Mouse (Mus musculus): ENCODE measurements around the gene Gripap1. TPM values are rescaled to one million over a fixed set of nuclear protein-coding genes. Genes with fewer than 3 reads are reported as not detected.

The Gripap1 gene
- total and polyA plus RNA-seq, 2 experiments = 13.5 to 22.2 TPM

DNA sequence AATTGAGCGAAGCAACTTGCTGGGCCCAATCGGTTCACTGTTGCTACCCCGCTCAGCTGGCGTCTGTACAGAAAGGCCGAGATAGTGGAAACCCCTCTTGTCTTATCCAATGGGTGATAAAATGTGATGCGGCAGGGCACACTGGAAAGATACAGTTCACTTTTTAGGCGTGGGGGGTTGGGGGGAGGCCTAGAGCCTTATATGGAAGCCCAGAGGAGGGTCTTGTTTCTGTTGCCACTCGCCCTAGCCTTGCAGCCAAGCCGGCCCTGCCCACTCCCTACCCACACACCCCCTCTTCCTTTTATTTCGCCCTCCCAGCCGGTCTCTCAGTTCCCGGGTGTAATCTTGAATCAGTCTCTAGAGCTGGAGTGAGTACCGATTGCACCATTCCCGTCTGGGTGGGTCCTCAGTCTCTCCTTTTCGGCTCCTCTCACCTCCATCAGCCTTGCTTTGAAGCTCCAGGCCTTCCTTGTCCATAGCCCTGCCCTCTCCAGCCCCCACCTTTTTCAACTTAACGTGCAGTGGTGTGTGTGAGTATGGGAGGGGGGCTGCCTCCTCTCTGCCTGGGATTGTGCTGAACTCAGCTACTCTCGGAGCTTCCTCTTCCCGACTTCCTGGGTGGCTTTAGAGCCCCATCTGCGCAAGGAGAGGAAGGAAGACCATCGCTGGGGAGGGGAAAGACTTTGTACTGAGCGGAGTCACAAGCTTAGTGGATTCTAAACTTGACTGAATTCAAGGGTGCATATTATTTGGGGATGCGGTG, 25.8 kb upstream of the Gripap1 start:
- WGBS = 7% methylated on average over 22 of the region's 22 CpGs
- TF ChIP-seq CTCF (IDR thresholded peaks at IDR 0.05; ENCODE audit: low read depth, low read length) = no peak
- no peak for TF ChIP-seq POLR2A (IDR thresholded peaks at IDR 0.05; ENCODE audit: extremely low read depth, insufficient read depth, low read length)
- peak; percentile 25 for DNase-seq (ENCODE audit: extremely low read depth, low read depth, low spot score)

DNA sequence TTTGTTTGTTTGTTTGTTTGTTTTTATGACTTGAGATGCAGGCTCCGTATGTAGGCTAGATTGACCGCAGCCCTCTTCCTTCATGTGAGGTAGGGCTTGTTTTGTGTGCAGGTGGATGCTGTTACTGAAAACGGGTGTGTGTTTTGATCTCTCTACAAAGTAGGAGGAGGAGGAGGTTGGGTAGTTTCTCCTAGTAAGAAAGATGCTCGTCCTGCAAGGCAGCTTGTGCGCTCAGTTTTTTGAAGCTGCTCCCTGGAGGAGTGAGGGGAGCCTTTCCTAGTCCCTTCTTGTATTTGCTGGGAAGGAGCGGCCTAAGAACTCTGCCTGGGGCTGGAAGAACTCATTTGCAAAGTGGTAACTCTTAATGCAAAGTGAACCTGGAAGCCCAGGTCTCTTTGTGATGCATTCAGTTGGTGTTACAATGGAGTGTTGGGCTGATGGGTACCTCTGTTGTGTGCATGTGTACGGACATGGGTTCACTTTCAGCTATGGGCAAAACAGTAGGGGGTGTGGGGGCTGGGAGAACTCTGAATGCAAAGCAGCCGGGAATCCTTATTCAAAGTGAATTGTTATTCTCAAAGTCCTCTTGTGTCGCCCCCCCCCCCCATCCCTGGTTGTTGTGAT, 24.8 kb upstream of the Gripap1 start:
- peaks cover 13% of the 10 kb centered on the region for H3K4me1 ChIP-seq (ENCODE audit: control insufficient read depth, insufficient read depth, low read length)
- 41% methylated on average over 9 of the region's 9 CpGs for WGBS

More for the DNA sequence above, 25.8 kb upstream of the Gripap1 start:
- H3K4me3 ChIP-seq (ENCODE audit: insufficient read depth, low read depth, low read length) = peak overlapping the region; percentile 76
- no peaks in the 10 kb centered on the region; the same call in 1 of the 2 replicates for H3K79me2 ChIP-seq (ENCODE audit: control insufficient read depth, insufficient read depth, low read length)
- H3K36me3 ChIP-seq (ENCODE audit: control insufficient read depth, insufficient read depth, low read length) = peaks cover 15% of the 10 kb centered on the region
- peak overlapping the region; percentile 88 for H3K9ac ChIP-seq (ENCODE audit: low read depth, low read length)
- H3K4me1 ChIP-seq (ENCODE audit: control insufficient read depth, insufficient read depth, low read length) = peaks cover 13% of the 10 kb centered on the region
- H3K27me3 ChIP-seq (ENCODE audit: control insufficient read depth, insufficient read depth, low read length) = no peaks in the 10 kb centered on the region
- H3K27ac ChIP-seq (replicated peaks; ENCODE audit: insufficient read depth, low read depth, low read length) = peak overlapping the region; percentile 82

GRCm38 (mm10) chrX:7765281-7765670, 24.3 kb upstream of the Gripap1 start:
- Histone ChIP-seq H3K27me3 (ENCODE audit: control insufficient read depth, insufficient read depth, low read length) (no peaks in the 10 kb centered on the region), H3K4me1 (ENCODE audit: control insufficient read depth, insufficient read depth, low read length) (peaks cover 13% of the 10 kb centered on the region), H3K79me2 (ENCODE audit: control insufficient read depth, insufficient read depth, low read length) (no peaks in the 10 kb centered on the region; the same call in 1 of the 2 replicates), H3K4me3 (ENCODE audit: insufficient read depth, low read depth, low read length) (peak overlapping the region; percentile 8), H3K27ac (replicated peaks; ENCODE audit: insufficient read depth, low read depth, low read length) (peak overlapping the region; percentile 72), H3K36me3 (ENCODE audit: control insufficient read depth, insufficient read depth, low read length) (peaks cover 26% of the 10 kb centered on the region), H3K9ac (ENCODE audit: low read depth, low read length) (peak overlapping the region; percentile 53)
- DNase-seq (ENCODE audit: extremely low read depth, low read depth, low spot score) = no peak
- TF ChIP-seq POLR2A (IDR thresholded peaks at IDR 0.05; ENCODE audit: extremely low read depth, insufficient read depth, low read length) = no peak
- no peak for TF ChIP-seq CTCF (IDR thresholded peaks at IDR 0.05; ENCODE audit: low read depth, low read length)
- 42% methylated on average over 13 of the region's 13 CpGs for WGBS

More for the DNA sequence above, 24.8 kb upstream of the Gripap1 start:
- no peaks in the 10 kb centered on the region for H3K27me3 ChIP-seq (ENCODE audit: control insufficient read depth, insufficient read depth, low read length)
- H3K36me3 ChIP-seq (ENCODE audit: control insufficient read depth, insufficient read depth, low read length) = peaks cover 23% of the 10 kb centered on the region
- H3K27ac ChIP-seq (replicated peaks; ENCODE audit: insufficient read depth, low read depth, low read length) = peak overlapping the region; percentile 72
- no peak for TF ChIP-seq CTCF (IDR thresholded peaks at IDR 0.05; ENCODE audit: low read depth, low read length)
- TF ChIP-seq POLR2A (IDR thresholded peaks at IDR 0.05; ENCODE audit: extremely low read depth, insufficient read depth, low read length) = no peak
- no peaks in the 10 kb centered on the region; the same call in 1 of the 2 replicates for H3K79me2 ChIP-seq (ENCODE audit: control insufficient read depth, insufficient read depth, low read length)
- DNase-seq (ENCODE audit: extremely low read depth, low read depth, low spot score) = no peak
- H3K4me3 ChIP-seq (ENCODE audit: insufficient read depth, low read depth, low read length) = no peak overlapping the region
- H3K9ac ChIP-seq (ENCODE audit: low read depth, low read length) = peak overlapping the region; percentile 20; the same call in 1 of the 2 replicates

GRCm38 (mm10) chrX:7765764-7766163, 23.8 kb upstream of the Gripap1 start:
- Histone ChIP-seq H3K4me1 (ENCODE audit: control insufficient read depth, insufficient read depth, low read length) (peaks cover 13% of the 10 kb centered on the region), H3K27me3 (ENCODE audit: control insufficient read depth, insufficient read depth, low read length) (no peaks in the 10 kb centered on the region), H3K36me3 (ENCODE audit: control insufficient read depth, insufficient read depth, low read length) (peaks cover 31% of the 10 kb centered on the region), H3K9ac (ENCODE audit: low read depth, low read length) (peak overlapping the region; percentile 53), H3K27ac (replicated peaks; ENCODE audit: insufficient read depth, low read depth, low read length) (peak overlapping the region; percentile 72), H3K79me2 (ENCODE audit: control insufficient read depth, insufficient read depth, low read length) (no peaks in the 10 kb centered on the region; the same call in 1 of the 2 replicates), H3K4me3 (ENCODE audit: insufficient read depth, low read depth, low read length) (peak overlapping the region; percentile 8)
- WGBS = 2% methylated on average over 11 of the region's 11 CpGs
- DNase-seq (ENCODE audit: extremely low read depth, low read depth, low spot score) = peak; percentile 82
- TF ChIP-seq CTCF (IDR thresholded peaks at IDR 0.05; ENCODE audit: low read depth, low read length) = no peak

GRCm38 (mm10) chrX:7769302-7770017, 20.1 kb upstream of the Gripap1 start:
- H3K27ac ChIP-seq (replicated peaks; ENCODE audit: insufficient read depth, low read depth, low read length) = no peak overlapping the region
- H3K36me3 ChIP-seq (ENCODE audit: control insufficient read depth, insufficient read depth, low read length) = peaks cover 48% of the 10 kb centered on the region
- 80% methylated on average over 7 of the region's 7 CpGs for WGBS
- no peaks in the 10 kb centered on the region for H3K79me2 ChIP-seq (ENCODE audit: control insufficient read depth, insufficient read depth, low read length)
- no peak for DNase-seq (ENCODE audit: extremely low read depth, low read depth, low spot score)
- H3K4me3 ChIP-seq (ENCODE audit: insufficient read depth, low read depth, low read length) = no peak overlapping the region
- no peaks in the 10 kb centered on the region for H3K27me3 ChIP-seq (ENCODE audit: control insufficient read depth, insufficient read depth, low read length)
- H3K9ac ChIP-seq (ENCODE audit: low read depth, low read length) = no peak overlapping the region
- TF ChIP-seq CTCF (IDR thresholded peaks at IDR 0.05; ENCODE audit: low read depth, low read length) (no peak), POLR2A (IDR thresholded peaks at IDR 0.05; ENCODE audit: extremely low read depth, insufficient read depth, low read length) (no peak)
- peaks cover 8% of the 10 kb centered on the region for H3K4me1 ChIP-seq (ENCODE audit: control insufficient read depth, insufficient read depth, low read length)
